Mouse (Mus musculus): ENCODE measurements around the gene Fndc5. TPM values are rescaled to one million over a fixed set of nuclear protein-coding genes. Genes with fewer than 3 reads are reported as not detected.

Gene Fndc5
- polyA plus RNA-seq, 1 experiment from 2014 or later, result 2.5 TPM

DNA sequence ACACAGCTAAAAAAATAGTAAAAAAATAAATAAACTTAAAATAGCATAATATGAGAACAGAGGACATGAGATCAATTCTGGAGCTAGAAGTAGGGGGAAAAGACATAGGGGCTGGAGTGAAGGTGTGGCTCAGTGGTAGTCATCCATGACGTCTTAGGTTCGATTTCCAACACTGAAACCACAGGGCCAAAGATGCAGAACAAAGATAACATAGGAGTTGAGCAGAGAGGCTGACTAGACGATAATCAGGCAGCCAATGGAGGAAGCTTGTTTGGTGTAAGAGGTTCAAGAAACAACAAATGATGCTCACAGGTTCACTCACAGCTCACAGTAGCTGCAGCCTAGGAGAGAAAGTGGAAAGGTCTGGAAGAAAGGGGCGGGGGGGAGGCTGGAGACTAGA, 4.0 kb downstream of the Fndc5 start:
- no peak for DNase-seq (ENCODE audit: low spot score)
- H3K9ac ChIP-seq (ENCODE audit: low read depth, low read length), result no peak overlapping the region
- no peak overlapping the region for H3K4me2 ChIP-seq (replicated peaks; ENCODE audit: low read depth, low read length)
- H3K27ac ChIP-seq (ENCODE audit: low read depth, low read length), result no peak overlapping the region
- H3K4me1 ChIP-seq (replicated peaks; ENCODE audit: control insufficient read depth, insufficient read depth, low read length), result peaks cover 4% of the 10 kb centered on the region
- no peaks in the 10 kb centered on the region for H3K9me3 ChIP-seq (ENCODE audit: control insufficient read depth, low read length)
- no peaks in the 10 kb centered on the region for H3K36me3 ChIP-seq (ENCODE audit: control insufficient read depth, insufficient read depth, low read length)
- WGBS, result 87% methylated on average over 4 of the region's 4 CpGs
- no peak overlapping the region for H3K4me3 ChIP-seq (ENCODE audit: low read depth, low read length)
- peaks cover 21% of the 10 kb centered on the region for H3K27me3 ChIP-seq (ENCODE audit: control insufficient read depth, insufficient read depth, low read length)
- no peak for ATAC-seq (ENCODE audit: low FRiP score)

DNA sequence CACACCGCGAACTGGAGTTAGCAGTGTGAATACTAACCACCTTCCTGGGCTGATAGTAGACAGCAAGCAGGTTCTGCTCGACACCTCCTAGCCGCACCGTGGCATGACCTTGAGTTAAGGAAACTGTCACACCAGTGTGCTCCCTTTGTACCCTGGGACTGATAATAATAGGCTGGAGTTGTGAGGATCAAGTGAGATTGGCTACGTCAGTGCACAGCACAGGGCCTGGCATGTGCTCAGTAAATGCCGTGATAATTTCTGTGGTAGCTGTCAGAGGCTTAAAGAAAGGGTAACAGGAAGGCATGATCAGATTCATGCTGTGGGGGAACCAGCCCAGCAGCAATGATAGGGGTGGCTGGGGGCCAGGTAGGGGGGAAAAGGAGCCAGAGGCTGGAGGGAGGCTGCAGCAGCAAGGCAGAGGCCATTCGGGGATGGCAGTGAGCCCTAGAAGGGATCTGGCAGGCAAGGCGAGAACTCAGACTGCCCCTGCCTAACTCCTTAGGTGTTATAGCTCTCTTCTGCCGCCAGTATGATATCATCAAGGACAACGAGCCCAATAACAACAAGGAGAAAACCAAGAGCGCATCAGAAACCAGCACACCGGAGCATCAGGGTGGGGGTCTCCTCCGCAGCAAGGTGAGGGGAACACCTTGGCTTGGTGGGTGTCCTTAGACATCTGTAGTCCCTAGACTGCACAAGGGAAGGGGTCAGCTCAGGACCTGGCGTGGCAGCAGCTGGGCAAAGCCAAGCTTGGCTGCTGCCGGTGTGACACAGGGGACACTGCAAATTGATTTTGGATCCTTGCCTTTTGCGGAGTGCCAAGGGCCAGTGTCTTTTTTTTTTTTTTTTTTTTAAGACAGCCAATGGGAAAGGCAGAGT, 5.0 kb downstream of the Fndc5 start:
- H3K9ac ChIP-seq (ENCODE audit: low read depth, low read length), result no peak overlapping the region
- 82% methylated on average over 17 of the region's 17 CpGs for WGBS
- H3K4me2 ChIP-seq (replicated peaks; ENCODE audit: low read depth, low read length), result no peak overlapping the region
- H3K27ac ChIP-seq (ENCODE audit: low read depth, low read length), result no peak overlapping the region
- H3K4me1 ChIP-seq (replicated peaks; ENCODE audit: control insufficient read depth, insufficient read depth, low read length), result peaks cover 4% of the 10 kb centered on the region
- ATAC-seq (ENCODE audit: low FRiP score) (no peak), DNase-seq (ENCODE audit: low spot score) (no peak)
- H3K27me3 ChIP-seq (ENCODE audit: control insufficient read depth, insufficient read depth, low read length), result peaks cover 17% of the 10 kb centered on the region
- H3K4me3 ChIP-seq (ENCODE audit: low read depth, low read length), result no peak overlapping the region
- H3K36me3 ChIP-seq (ENCODE audit: control insufficient read depth, insufficient read depth, low read length), result no peaks in the 10 kb centered on the region
- no peaks in the 10 kb centered on the region for H3K9me3 ChIP-seq (ENCODE audit: control insufficient read depth, low read length)

DNA sequence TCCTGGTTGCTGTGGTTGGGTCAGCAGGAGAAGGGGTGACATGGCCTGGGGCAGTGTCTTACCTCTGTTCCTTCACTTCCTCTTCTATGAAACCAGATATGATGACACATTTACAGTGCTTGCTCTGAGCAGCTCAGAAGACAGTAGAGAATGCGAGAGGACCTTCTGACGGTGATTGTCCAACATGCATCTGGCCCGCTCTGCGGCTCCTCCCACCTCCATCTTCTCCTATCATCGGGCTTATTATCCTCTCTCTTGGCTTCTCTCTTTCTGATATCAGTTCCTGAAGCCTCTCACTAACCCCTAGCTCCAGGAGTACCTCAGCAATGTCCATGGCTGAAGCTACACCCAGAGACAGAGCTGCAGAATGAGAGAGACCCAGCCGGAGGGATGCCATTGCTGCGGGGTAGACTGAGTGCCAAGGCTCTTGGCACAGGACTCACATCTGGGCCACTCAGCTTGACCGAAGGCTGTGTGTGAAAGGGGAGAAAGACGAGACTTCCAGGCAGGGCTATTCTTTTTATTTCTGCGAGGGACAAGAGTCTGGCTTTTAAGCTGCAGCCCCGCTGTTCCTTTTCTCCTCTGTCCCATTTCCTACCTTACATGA, 5.7 kb downstream of the Fndc5 start:
- H3K9ac ChIP-seq (ENCODE audit: low read depth, low read length), result no peak overlapping the region
- WGBS, result 89% methylated on average over 11 of the region's 11 CpGs
- ATAC-seq (ENCODE audit: low FRiP score), result no peak
- H3K4me3 ChIP-seq (ENCODE audit: low read depth, low read length), result no peak overlapping the region
- peaks cover 11% of the 10 kb centered on the region for H3K27me3 ChIP-seq (ENCODE audit: control insufficient read depth, insufficient read depth, low read length)
- no peak overlapping the region for H3K27ac ChIP-seq (ENCODE audit: low read depth, low read length)
- H3K4me2 ChIP-seq (replicated peaks; ENCODE audit: low read depth, low read length), result no peak overlapping the region
- no peaks in the 10 kb centered on the region; the same call in 1 of the 2 replicates for H3K4me1 ChIP-seq (replicated peaks; ENCODE audit: control insufficient read depth, insufficient read depth, low read length)
- no peaks in the 10 kb centered on the region for H3K9me3 ChIP-seq (ENCODE audit: control insufficient read depth, low read length)
- DNase-seq (ENCODE audit: low spot score), result no peak
- no peaks in the 10 kb centered on the region for H3K36me3 ChIP-seq (ENCODE audit: control insufficient read depth, insufficient read depth, low read length)

DNA sequence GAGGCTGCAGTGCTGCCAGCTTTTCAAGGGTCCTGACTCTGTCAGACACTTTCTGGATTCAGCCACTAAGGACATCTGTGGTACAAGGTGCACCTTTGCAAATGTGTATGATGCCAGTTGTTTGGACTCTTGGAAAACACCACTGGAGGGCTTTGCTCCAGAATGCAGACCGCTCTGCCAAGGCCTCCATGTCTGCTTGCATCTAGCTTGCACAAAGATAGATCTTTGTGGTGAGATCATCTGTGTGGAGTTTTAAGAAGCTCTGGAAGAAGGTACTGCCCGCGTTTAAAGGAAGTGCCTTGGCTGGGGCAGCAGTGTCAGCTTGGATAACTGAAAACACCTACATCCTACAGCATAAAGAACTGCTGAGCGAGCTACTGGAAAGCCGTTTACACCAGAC, 6.7 kb downstream of the Fndc5 start:
- H3K4me2 ChIP-seq (replicated peaks; ENCODE audit: low read depth, low read length), result no peak overlapping the region
- no peaks in the 10 kb centered on the region for H3K9me3 ChIP-seq (ENCODE audit: control insufficient read depth, low read length)
- H3K4me1 ChIP-seq (replicated peaks; ENCODE audit: control insufficient read depth, insufficient read depth, low read length), result no peaks in the 10 kb centered on the region; the same call in 1 of the 2 replicates
- H3K36me3 ChIP-seq (ENCODE audit: control insufficient read depth, insufficient read depth, low read length), result no peaks in the 10 kb centered on the region
- H3K9ac ChIP-seq (ENCODE audit: low read depth, low read length), result no peak overlapping the region
- H3K4me3 ChIP-seq (ENCODE audit: low read depth, low read length), result no peak overlapping the region
- no peak overlapping the region for H3K27ac ChIP-seq (ENCODE audit: low read depth, low read length)
- DNase-seq (ENCODE audit: low spot score) (no peak), ATAC-seq (ENCODE audit: low FRiP score) (no peak)
- peaks cover under 1% of the 10 kb centered on the region for H3K27me3 ChIP-seq (ENCODE audit: control insufficient read depth, insufficient read depth, low read length)
- 88% methylated on average over 5 of the region's 5 CpGs for WGBS

DNA sequence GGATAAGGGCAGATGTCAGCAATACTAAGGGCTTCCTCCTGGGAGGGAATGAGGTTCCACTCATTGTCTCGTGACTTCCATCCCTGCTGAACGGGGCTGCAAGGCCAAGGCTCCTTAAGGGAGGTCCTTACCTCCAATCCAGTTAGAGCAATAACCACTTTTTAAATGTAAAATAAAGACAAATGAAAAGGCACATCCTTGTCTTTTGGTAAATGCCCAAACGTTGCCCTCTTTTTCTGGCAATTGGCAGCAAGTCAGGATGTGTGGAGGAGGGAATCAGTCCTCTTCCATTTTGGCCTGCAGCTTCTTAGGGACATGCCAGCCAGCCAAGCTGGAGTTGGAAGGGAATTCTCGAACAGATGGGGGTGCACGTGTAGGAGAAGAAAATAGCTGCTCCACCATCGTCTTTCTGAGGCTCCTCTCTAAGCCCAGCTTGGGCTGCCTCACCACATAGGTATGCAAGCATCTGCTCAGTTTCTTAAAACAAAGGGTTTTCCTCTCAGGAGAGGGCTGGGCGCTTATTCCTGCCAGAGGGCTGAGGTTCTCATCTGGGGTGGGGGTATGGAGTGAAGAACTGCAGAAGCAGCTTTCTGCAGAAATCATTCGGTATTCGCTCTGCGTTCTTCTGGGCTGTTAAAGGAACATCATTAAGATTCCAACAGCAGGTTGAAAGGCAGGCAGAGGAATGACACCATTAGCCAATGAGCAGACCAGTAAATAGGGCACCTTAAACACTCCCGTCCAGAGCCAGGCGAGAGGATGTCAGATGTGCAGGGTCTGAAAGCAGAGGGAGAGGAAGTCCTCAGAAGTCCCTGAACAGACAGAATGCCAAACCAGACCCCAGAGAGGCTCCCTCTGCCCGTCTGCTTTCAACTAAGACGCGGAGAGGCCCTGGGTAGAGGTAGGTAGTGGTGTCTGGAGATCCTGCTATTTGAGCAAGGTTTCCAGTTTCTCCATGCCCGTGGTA, 7.9 kb downstream of the Fndc5 start:
- ATAC-seq (ENCODE audit: low FRiP score) (no peak), DNase-seq (ENCODE audit: low spot score) (no peak)
- H3K9me3 ChIP-seq (ENCODE audit: control insufficient read depth, low read length), result no peaks in the 10 kb centered on the region
- no peak overlapping the region for H3K4me3 ChIP-seq (ENCODE audit: low read depth, low read length)
- no peaks in the 10 kb centered on the region for H3K27me3 ChIP-seq (ENCODE audit: control insufficient read depth, insufficient read depth, low read length)
- no peak overlapping the region for H3K4me2 ChIP-seq (replicated peaks; ENCODE audit: low read depth, low read length)
- H3K9ac ChIP-seq (ENCODE audit: low read depth, low read length), result no peak overlapping the region
- H3K27ac ChIP-seq (ENCODE audit: low read depth, low read length), result no peak overlapping the region
- H3K4me1 ChIP-seq (replicated peaks; ENCODE audit: control insufficient read depth, insufficient read depth, low read length), result no peaks in the 10 kb centered on the region; the same call in 1 of the 2 replicates
- no peaks in the 10 kb centered on the region for H3K36me3 ChIP-seq (ENCODE audit: control insufficient read depth, insufficient read depth, low read length)
- 71% methylated on average over 16 of the region's 16 CpGs for WGBS

DNA sequence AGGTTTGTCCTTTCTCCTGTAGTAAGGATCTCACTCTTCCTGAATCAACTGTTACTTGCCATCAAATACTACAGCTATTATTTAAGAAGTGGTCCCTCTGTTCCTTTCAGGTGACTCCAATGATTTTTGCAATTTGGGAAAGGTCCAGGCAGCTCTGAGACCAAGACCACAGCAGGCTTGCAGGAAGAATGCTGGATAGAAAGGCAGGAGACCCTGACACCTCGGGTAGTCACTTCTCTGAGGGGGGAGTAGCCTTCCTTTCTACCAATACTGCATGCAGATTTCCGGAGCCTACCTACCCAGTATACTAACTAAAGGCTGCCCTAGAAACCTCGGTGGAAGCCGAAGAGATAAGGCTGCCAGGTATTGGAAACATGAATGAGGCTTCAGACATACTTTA, 8.6 kb downstream of the Fndc5 start:
- H3K4me1 ChIP-seq (replicated peaks; ENCODE audit: control insufficient read depth, insufficient read depth, low read length), result no peaks in the 10 kb centered on the region; the same call in 1 of the 2 replicates
- no peak overlapping the region for H3K4me2 ChIP-seq (replicated peaks; ENCODE audit: low read depth, low read length)
- H3K27me3 ChIP-seq (ENCODE audit: control insufficient read depth, insufficient read depth, low read length), result no peaks in the 10 kb centered on the region
- no peaks in the 10 kb centered on the region for H3K36me3 ChIP-seq (ENCODE audit: control insufficient read depth, insufficient read depth, low read length)
- H3K9ac ChIP-seq (ENCODE audit: low read depth, low read length), result no peak overlapping the region
- DNase-seq (ENCODE audit: low spot score), result no peak
- no peak for ATAC-seq (ENCODE audit: low FRiP score)
- no peak overlapping the region for H3K4me3 ChIP-seq (ENCODE audit: low read depth, low read length)
- H3K27ac ChIP-seq (ENCODE audit: low read depth, low read length), result no peak overlapping the region
- H3K9me3 ChIP-seq (ENCODE audit: control insufficient read depth, low read length), result no peaks in the 10 kb centered on the region
- 75% methylated on average over 4 of the region's 4 CpGs for WGBS

DNA sequence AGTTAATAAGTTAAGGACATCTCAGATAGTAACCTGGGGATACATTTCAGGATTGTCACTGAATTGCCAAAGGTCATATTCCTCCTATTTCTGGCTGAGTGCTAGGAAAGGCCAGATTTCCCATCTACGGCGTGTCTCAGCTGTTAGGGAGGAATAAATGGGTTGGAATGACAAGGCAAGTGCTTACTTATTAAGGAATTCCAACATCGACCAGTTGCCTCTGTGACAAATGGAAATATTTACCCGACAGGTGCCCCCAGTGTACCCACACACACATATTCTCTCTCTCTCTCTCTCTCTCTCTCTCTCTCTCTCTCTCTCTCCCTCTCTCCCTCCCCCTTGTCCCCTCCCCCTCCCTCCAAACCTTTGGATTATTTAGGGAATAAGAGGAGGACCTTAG, 9.1 kb downstream of the Fndc5 start:
- no peaks in the 10 kb centered on the region for H3K9me3 ChIP-seq (ENCODE audit: control insufficient read depth, low read length)
- no peaks in the 10 kb centered on the region; the same call in 1 of the 2 replicates for H3K4me1 ChIP-seq (replicated peaks; ENCODE audit: control insufficient read depth, insufficient read depth, low read length)
- DNase-seq (ENCODE audit: low spot score) (no peak), ATAC-seq (ENCODE audit: low FRiP score) (no peak)
- H3K36me3 ChIP-seq (ENCODE audit: control insufficient read depth, insufficient read depth, low read length), result no peaks in the 10 kb centered on the region
- H3K9ac ChIP-seq (ENCODE audit: low read depth, low read length), result no peak overlapping the region
- H3K27ac ChIP-seq (ENCODE audit: low read depth, low read length), result no peak overlapping the region
- no peak overlapping the region for H3K4me3 ChIP-seq (ENCODE audit: low read depth, low read length)
- no peaks in the 10 kb centered on the region for H3K27me3 ChIP-seq (ENCODE audit: control insufficient read depth, insufficient read depth, low read length)
- 83% methylated on average over 4 of the region's 4 CpGs for WGBS
- H3K4me2 ChIP-seq (replicated peaks; ENCODE audit: low read depth, low read length), result no peak overlapping the region

DNA sequence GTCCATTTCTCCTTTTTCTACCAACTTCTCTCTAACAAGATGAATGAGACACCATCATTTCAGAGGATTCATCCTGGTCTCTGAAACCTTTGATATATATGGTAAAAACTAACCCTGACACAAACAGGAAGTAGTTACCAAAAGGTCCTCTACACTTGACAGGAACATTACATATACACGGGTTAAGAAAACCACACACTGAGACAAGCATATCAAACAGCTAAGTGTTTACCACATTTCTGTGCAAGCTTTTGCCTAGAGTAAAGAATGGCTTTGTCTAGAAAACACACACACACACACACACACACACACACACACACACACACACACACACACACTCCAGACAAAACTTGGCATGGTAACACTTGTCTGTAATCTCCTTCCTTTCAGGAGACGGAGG, 9.6 kb downstream of the Fndc5 start:
- Histone ChIP-seq H3K27me3 (ENCODE audit: control insufficient read depth, insufficient read depth, low read length) (no peaks in the 10 kb centered on the region), H3K9me3 (ENCODE audit: control insufficient read depth, low read length) (no peaks in the 10 kb centered on the region), H3K9ac (ENCODE audit: low read depth, low read length) (no peak overlapping the region), H3K27ac (ENCODE audit: low read depth, low read length) (no peak overlapping the region), H3K4me2 (replicated peaks; ENCODE audit: low read depth, low read length) (no peak overlapping the region), H3K4me1 (replicated peaks; ENCODE audit: control insufficient read depth, insufficient read depth, low read length) (no peaks in the 10 kb centered on the region; the same call in 1 of the 2 replicates), H3K4me3 (ENCODE audit: low read depth, low read length) (no peak overlapping the region), H3K36me3 (ENCODE audit: control insufficient read depth, insufficient read depth, low read length) (no peaks in the 10 kb centered on the region)
- 75% methylated on average over 2 of the region's 2 CpGs for WGBS
- DNase-seq (ENCODE audit: low spot score), result no peak
- no peak for ATAC-seq (ENCODE audit: low FRiP score)
